Mouse (Mus musculus): ENCODE results near the gene Dzip1l. TPM values are rescaled to one million over a fixed set of nuclear protein-coding genes. Genes with fewer than 3 reads are reported as not detected.

Dzip1l gene
- total RNA-seq, 2 experiments from 2014 or later: 21.2 to 27.7 TPM

DNA sequence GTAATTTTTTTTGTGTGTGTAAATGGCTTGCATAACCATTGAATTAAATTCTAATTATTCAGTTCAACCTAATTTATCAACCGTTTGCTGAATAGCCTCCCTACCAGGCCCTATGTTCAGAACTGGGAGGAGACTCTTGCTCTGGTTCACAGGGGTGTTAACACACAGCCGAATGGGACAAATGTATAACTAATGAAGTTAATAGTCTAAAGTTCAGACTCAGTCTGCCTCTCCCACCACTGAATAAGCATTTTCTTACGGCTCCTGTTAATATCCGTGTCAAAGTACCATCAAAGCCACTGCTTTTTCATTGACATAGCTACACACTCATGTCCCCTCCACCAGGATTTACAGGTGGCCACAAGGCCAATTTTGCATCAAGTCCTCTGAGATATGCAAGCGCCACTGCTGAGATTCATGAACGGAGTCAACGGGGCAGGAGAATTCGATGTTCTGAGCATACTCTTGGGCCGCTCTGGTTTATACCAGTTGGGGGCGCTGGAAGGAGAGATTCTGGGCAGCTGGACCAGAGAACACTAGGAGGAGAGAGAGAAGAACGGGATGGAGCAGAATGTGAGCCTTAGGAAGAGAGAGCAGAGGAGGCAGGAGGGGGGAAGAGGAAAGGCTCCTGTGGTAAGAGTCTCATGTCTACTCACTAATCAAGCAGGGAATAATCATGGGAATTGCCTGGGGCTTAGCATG lies 78.3 kb downstream of the Dzip1l start:
- DNase-seq (ENCODE audit: low spot score in 2 of 2): no peak
- intact Hi-C loops (cut with DNase I): no loop called here

- no peak for DNase-seq (ENCODE audit: low spot score in 2 of 2)
- intact Hi-C loops (cut with DNase I): no loop called here
Observed at GRCm38 (mm10) chr9:99709588-99710248, 80.4 kb downstream of the Dzip1l start.

DNA sequence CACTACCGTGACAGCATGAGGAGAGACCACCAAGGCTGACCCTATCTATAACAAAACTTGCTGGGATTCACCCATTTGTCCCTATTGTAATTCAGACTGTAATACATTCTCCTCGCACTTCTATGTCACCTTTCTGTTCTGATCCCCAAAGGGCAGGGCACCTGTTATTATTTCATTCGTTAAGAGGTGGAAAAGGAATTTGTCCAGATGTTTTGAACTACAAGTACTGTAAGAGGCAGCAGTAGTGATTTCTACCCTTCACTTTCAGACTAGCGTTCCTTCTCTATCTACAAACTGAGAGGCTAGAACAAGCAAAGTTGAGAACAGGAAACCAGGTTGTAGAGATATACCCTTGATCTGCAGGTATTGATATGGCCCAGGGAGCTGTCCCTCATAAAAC lies 81.0 kb downstream of the Dzip1l start:
- DNase-seq (ENCODE audit: low spot score in 2 of 2): no peak
- intact Hi-C loops (cut with DNase I): no loop called here

DNA sequence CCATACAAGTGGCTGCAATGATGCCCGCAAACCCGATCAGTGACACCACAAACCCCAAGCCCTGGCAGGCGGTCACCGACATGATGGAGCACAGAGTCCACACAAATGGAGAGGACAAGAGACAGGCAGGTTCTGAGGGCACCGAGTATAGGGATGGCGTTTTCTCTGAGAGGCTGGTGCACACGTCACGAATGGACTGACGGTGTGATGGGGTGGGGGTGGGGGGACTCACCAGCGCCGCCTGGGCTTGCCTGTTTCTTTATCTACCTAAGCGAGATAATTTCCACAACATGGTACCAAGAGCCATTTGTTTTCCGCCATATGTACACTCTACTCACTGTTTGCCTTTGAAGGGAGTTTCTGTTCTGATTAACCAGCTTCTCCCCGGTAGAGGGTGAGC lies 87.8 kb downstream of the Dzip1l start, which contains the start of gene Cldn18:
TSS of gene Cldn18 (minus strand) at position 134 of the 400 bp plus-strand sequence.
- no peak for DNase-seq (ENCODE audit: low spot score in 2 of 2)
- intact Hi-C loops (cut with DNase I): no loop called here

Other genes with a start within 250 kb of the Dzip1l start
- gene Mras, start 192.1 kb upstream of the Dzip1l start, total RNA-seq (2021): 100 to 1,000 TPM; 171 TPM
- not detected for gene Nme9, start 178.0 kb upstream of the Dzip1l start, total RNA-seq (2021)
- gene Armc8, start 60.6 kb upstream of the Dzip1l start, total RNA-seq (2021): 10 to 100 TPM; 53.2 to 53.5 TPM
- gene Dbr1, start 53.7 kb upstream of the Dzip1l start, total RNA-seq (2021): 10 to 100 TPM; 13.1 to 15.6 TPM
- under 1 TPM; 0.23 to 0.32 TPM for gene A4gnt, start 17.0 kb upstream of the Dzip1l start, total RNA-seq (2021)
- not detected for gene Cldn18, start 87.8 kb downstream of the Dzip1l start, total RNA-seq (2021)
- not detected for gene Sox14, start 246.7 kb downstream of the Dzip1l start, total RNA-seq (2021)